24 mouse cellular contexts compared by ENCODE assay signal in genomic region chr14:101829676-101830075, GRCm38 (mm10).
DNase-seq lines count a peak whose midpoint lies in the region; ATAC-seq and TF ChIP-seq lines count a peak whose summit lies in the region.
"Had no signal": no experiment of that assay in that cellular context is flagged by ENCODE, and none has a peak within 500 bp of the region (broad histone marks: within the 10 kb centered on the region; RNA-seq: fewer than 3 reads in every experiment).

No protein-coding gene starts in this region.

- no peak overlapping the region for H3K9ac ChIP-seq in kidney, embryonic 16.5 days (replicated peaks; ENCODE audit: low read length)
- no peak overlapping the region for H3K9ac ChIP-seq in stomach, embryonic 16.5 days (ENCODE audit: low read length)
- H3K9ac ChIP-seq: embryonic facial prominence, embryonic 15.5 days; forebrain, embryonic 12.5 days; hindbrain, embryonic 15.5 days; liver, embryonic 12.5 days; liver, postnatal 0 days; midbrain, embryonic 15.5 days had no signal

- no peak for TF ChIP-seq CTCF in gastrocnemius, adult 2 months (IDR thresholded peaks at IDR 0.05)

- H3K27me3 ChIP-seq in kidney, embryonic 16.5 days (ENCODE audit: insufficient read depth, low read length): no peaks in the 10 kb centered on the region
- H3K27me3 ChIP-seq in stomach, embryonic 16.5 days (ENCODE audit: control insufficient read depth, insufficient read depth, low read length): no peaks in the 10 kb centered on the region
- H3K27me3 ChIP-seq: embryonic facial prominence, embryonic 15.5 days; forebrain, embryonic 12.5 days; hindbrain, embryonic 15.5 days; liver, embryonic 12.5 days; midbrain, embryonic 15.5 days had no signal

- no peak for DNase-seq in gastrocnemius, adult 2 months
- no peak for DNase-seq in gastrocnemius, postnatal 36 days
- DNase-seq in kidney, postnatal 4 days: no peak
- no peak for DNase-seq in spleen, adult 12 weeks (ENCODE audit: low spot score)
- DNase-seq: adrenal gland, adult 2 months; adrenal gland, postnatal 36 days; cerebellum, adult 9-11 months; liver, postnatal 0 days; right cerebral cortex, postnatal 25 days; spleen, adult 18-20 months; thymus, adult 2 months; thymus, postnatal 36 days had no signal

- H3K36me3 ChIP-seq in kidney, embryonic 16.5 days (ENCODE audit: insufficient read depth, low read length): no peaks in the 10 kb centered on the region
- H3K36me3 ChIP-seq in stomach, embryonic 16.5 days (ENCODE audit: control insufficient read depth, insufficient read depth, low read length): no peaks in the 10 kb centered on the region
- H3K36me3 ChIP-seq: embryonic facial prominence, embryonic 15.5 days; forebrain, embryonic 12.5 days; hindbrain, embryonic 15.5 days; liver, embryonic 12.5 days; midbrain, embryonic 15.5 days had no signal

- H3K9me3 ChIP-seq in kidney, embryonic 16.5 days (ENCODE audit: low read length): no peaks in the 10 kb centered on the region
- no peaks in the 10 kb centered on the region for H3K9me3 ChIP-seq in stomach, embryonic 16.5 days (replicated peaks; ENCODE audit: control insufficient read depth, low read length)
- H3K9me3 ChIP-seq: embryonic facial prominence, embryonic 15.5 days; forebrain, embryonic 12.5 days; hindbrain, embryonic 15.5 days; liver, embryonic 12.5 days; midbrain, embryonic 15.5 days had no signal

- intact Hi-C loops in gastrocnemius, adult 2 months (cut with DNase I): no loop called here
- intact Hi-C loops in gastrocnemius, postnatal 36 days (cut with DNase I): no loop called here

- 46% methylated on average over 5 of the region's 5 CpGs for WGBS in kidney, embryonic 16.5 days
- WGBS in stomach, embryonic 16.5 days: 60% methylated on average over 5 of the region's 5 CpGs

- H3K4me2 ChIP-seq in kidney, embryonic 16.5 days (replicated peaks; ENCODE audit: low read depth, low read length): no peak overlapping the region
- H3K4me2 ChIP-seq in stomach, embryonic 16.5 days (ENCODE audit: low read depth, low read length): no peak overlapping the region
- H3K4me2 ChIP-seq: embryonic facial prominence, embryonic 15.5 days; forebrain, embryonic 12.5 days; heart, embryonic 11.5 days; hindbrain, embryonic 15.5 days; liver, embryonic 12.5 days; midbrain, embryonic 15.5 days had no signal

- H3K4me1 ChIP-seq in kidney, embryonic 16.5 days (ENCODE audit: insufficient read depth, low read length): peaks cover 15% of the 10 kb centered on the region
- H3K4me1 ChIP-seq in stomach, embryonic 16.5 days (ENCODE audit: control insufficient read depth, insufficient read depth, low read length): 0 out of 2 replicates have a peak, but pooled peaks cover 6% of the 10 kb centered on the region
- H3K4me1 ChIP-seq: forebrain, embryonic 12.5 days; hindbrain, embryonic 15.5 days; liver, embryonic 12.5 days had no signal

- H3K4me3 ChIP-seq in gastrocnemius, adult 2 months: no peak overlapping the region
- no peak overlapping the region for H3K4me3 ChIP-seq in kidney, embryonic 16.5 days (ENCODE audit: low read length)
- no peak overlapping the region for H3K4me3 ChIP-seq in stomach, embryonic 16.5 days (replicated peaks; ENCODE audit: low read length)
- H3K4me3 ChIP-seq: embryonic facial prominence, embryonic 15.5 days; forebrain, embryonic 12.5 days; hindbrain, embryonic 15.5 days; layer of hippocampus, adult 2 months; liver, embryonic 12.5 days; midbrain, embryonic 15.5 days had no signal

- H3K27ac ChIP-seq in gastrocnemius, adult 2 months: peak overlapping the region; percentile 38
- 0 out of 2 replicates have a peak overlapping the region, but pooled peaks have one; percentile 25 for H3K27ac ChIP-seq in kidney, embryonic 16.5 days (ENCODE audit: low read length)
- no peak overlapping the region for H3K27ac ChIP-seq in stomach, embryonic 16.5 days (ENCODE audit: low read length)
- H3K27ac ChIP-seq: embryonic facial prominence, embryonic 15.5 days; forebrain, embryonic 12.5 days; hindbrain, embryonic 15.5 days; layer of hippocampus, adult 2 months; liver, embryonic 12.5 days; macrophage; midbrain, embryonic 15.5 days had no signal

- no peak for ATAC-seq in kidney, embryonic 16.5 days (ENCODE audit: low FRiP score, low TSS enrichment)
- ATAC-seq in hematopoietic stem cell, adult 5-6 weeks (replicated peaks in 1 of 2; ENCODE audit: insufficient read depth in 1 of 2, low FRiP score in 2 of 2, low TSS enrichment in 1 of 2, low read depth in 1 of 2, poor library complexity in 2 of 2, severe bottlenecking in 2 of 2): peak; percentile 60 to 67; a peak in 3 of 4 replicates
- ATAC-seq in stomach, embryonic 16.5 days (ENCODE audit: insufficient read depth, low FRiP score): 0 out of 2 replicates have a peak, but pooled peaks have one; percentile 29
- ATAC-seq: activated CD4-positive, CD25-positive, alpha-beta regulatory T cell, adult 4 months; liver, embryonic 12.5 days; liver, postnatal 0 days; midbrain, embryonic 15.5 days had no signal
